Mouse (Mus musculus) left cerebral cortex, postnatal 36 days (tissue): ENCODE measurements around the gene Cdkn1c. TPM values are rescaled to one million over a fixed set of nuclear protein-coding genes. Genes with fewer than 3 reads are reported as not detected.

Experiments
- DNase-seq, 2 experiments: peaks; one replicate each; pipeline ENCODE4 v3.0.0; 2021 to 2022; ENCODE audit warnings: low spot score in 2 of 2, mixed read lengths in 1 of 2
- intact Hi-C: fragments of 180-260 bp; cut with DNase I; formaldehyde crosslinking; loops from one replicate; pipeline ENCODE4 v1.15.1; 2025
- total RNA-seq, 2 experiments: library from RNA; stranded (reverse); gene quantifications; 2 replicates each; pipeline ENCODE4 v1.2.3; 2021

Cdkn1c gene
- total RNA-seq, 2 experiments from 2014 or later = 11.9 to 14.2 TPM

- intact Hi-C loops = no loop called here
- DNase-seq = no peak
These were observed 15.0 kb downstream of the Cdkn1c start for GRCm38 (mm10) chr7:143445651-143446460.

- intact Hi-C loops = no loop called here
- DNase-seq = no peak
These were observed 15.7 kb downstream of the Cdkn1c start for GRCm38 (mm10) chr7:143444955-143445648.

DNA sequence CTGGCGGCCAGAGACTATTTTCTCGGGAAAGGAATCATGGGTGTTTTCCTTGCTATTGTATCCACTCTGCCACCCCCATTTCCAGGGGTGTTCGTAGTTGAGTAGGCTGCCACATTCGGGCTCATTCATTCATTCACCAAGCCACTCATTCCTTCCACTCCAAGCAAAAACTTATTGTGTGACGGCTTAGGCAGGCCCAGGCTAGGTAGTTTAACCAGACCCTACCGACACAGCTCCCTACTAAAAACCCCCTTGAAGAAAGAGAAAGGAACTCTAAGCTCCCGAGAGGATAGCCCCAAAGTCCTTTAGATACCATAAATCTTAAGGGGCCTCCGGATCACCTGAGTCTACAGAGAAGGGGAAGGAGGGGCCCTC lies 16.3 kb downstream of the Cdkn1c start:
- intact Hi-C loops = no loop called here
- DNase-seq = no peak

- intact Hi-C loops = no loop called here
- no peak for DNase-seq
These were observed 21.9 kb downstream of the Cdkn1c start for GRCm38 (mm10) chr7:143438965-143439364.

DNA sequence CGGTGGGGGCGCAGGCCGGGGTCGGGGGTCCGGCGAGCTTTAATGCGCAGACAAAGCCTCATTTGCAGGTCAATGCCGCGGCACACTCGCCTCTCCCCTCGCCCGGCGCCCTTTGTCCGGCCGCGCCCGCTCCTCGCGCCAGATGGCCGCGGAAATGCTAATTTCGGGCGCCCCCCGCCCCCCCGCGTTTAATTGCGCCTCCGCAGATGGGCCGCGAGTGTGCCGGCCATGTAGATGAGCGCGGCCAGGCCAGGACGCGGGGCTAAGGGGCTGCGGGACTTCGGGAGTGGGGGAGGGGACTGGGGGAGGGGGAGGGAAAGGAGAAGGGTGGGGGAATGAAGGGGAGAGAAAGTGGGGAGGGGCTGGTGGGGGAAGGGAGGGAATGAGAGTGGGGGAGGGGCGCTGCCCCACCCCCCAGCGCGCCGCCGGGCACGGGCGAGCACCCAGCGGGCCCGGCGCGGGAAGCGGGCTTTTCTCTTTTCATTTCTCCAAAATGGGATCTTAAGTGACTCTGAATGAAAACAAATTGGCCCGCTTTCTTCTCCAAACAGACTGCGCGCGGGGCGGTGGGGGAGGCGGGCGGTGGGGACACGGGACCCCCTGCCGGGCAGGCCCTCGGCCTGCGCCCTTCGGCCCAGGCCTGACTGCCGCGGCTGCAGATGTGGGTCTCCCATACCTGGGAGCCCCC lies 22.8 kb downstream of the Cdkn1c start:
- intact Hi-C loops = no loop called here
- DNase-seq = no peak

GRCm38 (mm10) chr7:143437231-143437893 lies 23.5 kb downstream of the Cdkn1c start:
- DNase-seq = no peak
- intact Hi-C loops = no loop called here

DNA sequence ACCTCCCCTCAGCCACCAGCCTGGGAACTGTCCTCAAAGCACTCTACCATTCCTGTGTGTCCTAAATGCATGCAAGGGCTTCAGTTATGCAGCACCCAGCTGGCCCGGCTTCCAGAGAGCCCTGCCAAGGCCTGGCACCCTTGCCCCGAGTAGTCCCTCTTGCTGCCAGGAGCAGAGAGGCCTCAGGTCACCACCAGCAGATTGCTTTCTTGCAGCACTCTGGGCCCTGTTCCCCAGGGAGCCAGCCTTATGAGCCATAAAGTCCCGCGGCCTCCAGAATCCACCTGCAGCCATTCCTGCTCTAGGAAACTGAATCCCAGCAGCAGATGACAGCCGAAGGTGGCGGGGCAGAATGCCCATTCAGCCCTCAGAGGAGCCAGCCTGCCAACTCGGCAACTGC lies 27.5 kb downstream of the Cdkn1c start:
- intact Hi-C loops = no loop called here
- peak; percentile 10 to 13 for DNase-seq

GRCm38 (mm10) chr7:143432631-143433030 lies 28.2 kb downstream of the Cdkn1c start:
- DNase-seq = no peak
- intact Hi-C loops = no loop called here

- DNase-seq = no peak
- intact Hi-C loops = no loop called here
These were observed 31.9 kb downstream of the Cdkn1c start for GRCm38 (mm10) chr7:143428814-143429499.

GRCm38 (mm10) chr7:143428142-143428813 lies 32.6 kb downstream of the Cdkn1c start:
- DNase-seq = no peak
- intact Hi-C loops = no loop called here

GRCm38 (mm10) chr7:143419585-143420160 lies 41.2 kb downstream of the Cdkn1c start:
- no peak for DNase-seq
- intact Hi-C loops = no loop called here

DNA sequence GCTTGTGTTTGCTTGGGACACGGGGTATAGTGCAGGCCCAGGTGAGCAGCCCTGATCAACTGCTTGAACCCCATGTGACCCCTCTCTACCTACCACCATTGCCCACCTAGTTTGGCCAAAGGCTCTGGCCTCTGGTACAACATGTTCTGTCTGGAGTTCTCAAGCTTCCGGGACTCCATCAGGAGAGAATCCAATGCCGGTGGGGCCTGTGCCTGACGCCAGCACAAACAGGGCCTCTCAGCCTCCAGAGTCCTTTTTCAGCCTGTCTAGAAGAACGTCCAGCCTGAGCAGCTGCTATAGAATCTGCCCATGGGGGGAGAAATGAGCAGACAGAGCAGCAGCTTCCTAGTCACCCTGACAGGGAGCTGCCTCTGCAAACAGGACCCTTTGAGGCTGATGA lies 43.0 kb downstream of the Cdkn1c start:
- no peak for DNase-seq
- intact Hi-C loops = no loop called here

- DNase-seq = no peak
- intact Hi-C loops = no loop called here
These were observed 44.4 kb downstream of the Cdkn1c start for GRCm38 (mm10) chr7:143416406-143416805.

DNA sequence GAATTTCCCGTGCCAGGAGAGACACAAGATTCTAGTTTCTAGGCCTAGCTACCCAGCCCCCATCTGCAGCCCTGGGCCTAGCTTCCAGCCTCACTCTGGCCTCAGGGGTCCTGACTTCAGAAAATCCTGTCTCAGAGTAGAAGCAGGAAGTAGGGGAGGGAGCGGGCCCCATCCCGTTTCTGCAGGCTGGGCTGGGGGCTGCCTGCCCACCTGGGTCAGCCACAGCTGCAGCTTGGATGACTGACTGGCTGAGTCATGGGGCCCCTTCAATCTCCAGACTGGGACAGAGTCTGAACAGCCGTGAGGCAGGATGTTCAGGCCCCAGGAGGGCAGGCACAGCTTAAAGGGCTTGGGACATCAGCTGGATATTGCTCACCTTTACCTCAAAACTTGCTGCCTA lies 45.8 kb downstream of the Cdkn1c start:
- DNase-seq = no peak
- intact Hi-C loops = no loop called here

- intact Hi-C loops = no loop called here
- no peak for DNase-seq
These were observed 48.2 kb downstream of the Cdkn1c start for GRCm38 (mm10) chr7:143412606-143413005.

- intact Hi-C loops = no loop called here
- DNase-seq = no peak
These were observed 52.2 kb downstream of the Cdkn1c start for GRCm38 (mm10) chr7:143408615-143409021.
